Mouse (Mus musculus) G1E (cell line): ENCODE measurements around the gene Rab30. TPM values are rescaled to one million over a fixed set of nuclear protein-coding genes. Genes with fewer than 3 reads are reported as not detected.

Experiments
- ATAC-seq: 2 replicates; pipeline ENCODE4 v1.8.0; 2016; ENCODE audit warnings: mild to moderate bottlenecking; ENCODE audit not compliant: insufficient number of reproducible peaks, poor library complexity, low FRiP score, severe bottlenecking; ENCODE audit errors: extremely low read depth
- DNase-seq: peaks from one replicate; pipeline ENCODE4 v3.0.0; 2012; ENCODE audit warnings: low spot score
- H3K27me3 ChIP-seq: 2 replicates; pipeline ENCODE4 v1.6.1; 2012; ENCODE audit warnings: mild to moderate bottlenecking, low read length, inconsistent platforms; ENCODE audit not compliant: insufficient read depth
- H3K36me3 ChIP-seq: replicated peaks from 2 replicates; pipeline ENCODE3; 2012; ENCODE audit warnings: mild to moderate bottlenecking, inconsistent platforms
- H3K4me1 ChIP-seq: 2 replicates; pipeline ENCODE4 v1.6.1; 2012; ENCODE audit warnings: low read depth, low read length, inconsistent platforms, mixed read lengths; ENCODE audit not compliant: insufficient read depth
- H3K4me3 ChIP-seq: 2 replicates; pipeline ENCODE4 v1.5.1; 2012; ENCODE audit warnings: low read depth, mild to moderate bottlenecking, inconsistent platforms, low read length, moderate library complexity, mixed read lengths
- H3K9me3 ChIP-seq: replicated peaks from 2 replicates; pipeline ENCODE4 v1.6.1; 2012; ENCODE audit warnings: inconsistent platforms
- CTCF ChIP-seq: IDR thresholded peaks from 2 replicates; pipeline ENCODE4 v1.5.1; 2012; ENCODE audit warnings: low read depth, low read length, inconsistent platforms, mixed read lengths
- GATA1 ChIP-seq: IDR thresholded peaks from 2 replicates; pipeline ENCODE4 v1.6.1; 2012; ENCODE audit warnings: borderline replicate concordance, low read length, inconsistent platforms, mixed read lengths
- GATA2 ChIP-seq: IDR thresholded peaks from 2 replicates; pipeline ENCODE4 v1.6.1; 2012; ENCODE audit warnings: low read depth, low read length, inconsistent platforms, borderline replicate concordance
- POLR2AphosphoS5 ChIP-seq: IDR thresholded peaks from 2 replicates; pipeline ENCODE4 v1.6.1; 2012; ENCODE audit warnings: low read depth, low read length, inconsistent platforms; ENCODE audit not compliant: insufficient replicate concordance
- TAL1 ChIP-seq: conservative IDR thresholded peaks from 2 replicates; pipeline ENCODE4 v1.6.1; 2012; ENCODE audit warnings: low read depth, low read length, inconsistent platforms, mixed read lengths
- polyA plus RNA-seq: library from polyadenylated mRNA; stranded (reverse); fragments of >175 nt; gene quantifications from 2 replicates; pipeline ENCODE4 v1.2.3, GENCODE M21; 2012
- total RNA-seq, 2 experiments: library from RNA; stranded (forward) in 1 of 2; stranded (reverse) in 1 of 2; fragments of 200-1000 nt in 1 of 2; fragments of >200 nt in 1 of 2; fragmentation: Nextera tagmentation in 1 of 2; gene quantifications; 2 replicates each; pipeline ENCODE4 v1.2.3; 2014 to 2017

The Rab30 gene
- total and polyA plus RNA-seq, 3 experiments, result 0.08 to 4.4 (median 1.6) TPM

DNA sequence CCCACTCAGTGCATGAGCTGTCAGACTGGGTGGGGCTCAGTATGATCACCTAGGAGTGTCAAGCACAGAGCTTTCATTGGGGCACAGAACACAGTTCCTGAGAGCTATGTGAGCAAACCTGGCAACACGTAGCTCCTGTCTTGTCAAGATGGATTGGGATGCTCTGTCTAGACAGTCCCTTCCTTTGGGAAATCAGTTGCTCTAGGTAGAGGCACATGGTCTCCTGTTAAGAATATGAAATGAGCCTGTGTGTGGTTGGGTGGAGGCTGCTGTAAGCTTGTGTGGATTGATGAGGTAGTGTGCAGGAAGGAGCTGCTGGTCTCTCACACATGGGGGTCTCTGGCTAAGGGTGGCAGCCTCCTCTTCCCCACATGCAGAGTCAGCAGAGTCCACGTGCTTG is 34.3 kb downstream of the Rab30 start:
- ATAC-seq, result no peak

DNA sequence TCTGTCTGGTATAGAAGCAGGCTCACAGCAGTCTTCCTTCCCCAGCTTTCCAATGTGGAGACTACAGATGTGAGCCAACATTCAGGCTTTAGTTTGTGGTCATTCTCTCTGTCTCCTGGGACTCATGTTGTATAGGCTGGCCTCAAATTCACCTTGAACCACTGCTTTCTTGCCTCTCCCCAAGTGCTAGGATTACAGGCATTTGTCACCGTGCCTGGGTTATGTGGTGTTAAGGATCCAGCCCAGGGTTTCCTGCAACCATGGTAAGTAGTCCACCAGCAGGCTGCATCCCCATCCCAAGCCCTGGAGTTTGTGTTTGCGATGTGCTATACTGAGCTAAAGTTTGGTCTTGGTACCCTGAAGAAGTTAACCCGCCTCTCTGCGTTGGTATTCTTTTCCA is 35.2 kb downstream of the Rab30 start:
- Histone ChIP-seq H3K27me3 (no peaks in the 10 kb centered on the region), H3K4me3 (no peak overlapping the region), H3K9me3 (no peaks in the 10 kb centered on the region), H3K4me1 (no peaks in the 10 kb centered on the region), H3K36me3 (no peaks in the 10 kb centered on the region)
- TF ChIP-seq CTCF, result no peak
- TF ChIP-seq GATA1, result no peak
- no peak for TF ChIP-seq GATA2
- TF ChIP-seq POLR2AphosphoS5, result no peak
- no peak for TF ChIP-seq TAL1
- ATAC-seq, result no peak
- no peak for DNase-seq

More for the DNA sequence above, 34.3 kb downstream of the Rab30 start:
- no peak overlapping the region for H3K4me3 ChIP-seq
- no peaks in the 10 kb centered on the region for H3K27me3 ChIP-seq
- H3K36me3 ChIP-seq, result no peaks in the 10 kb centered on the region
- no peak for TF ChIP-seq TAL1
- TF ChIP-seq POLR2AphosphoS5, result no peak
- TF ChIP-seq GATA1, result no peak
- no peak for TF ChIP-seq CTCF
- TF ChIP-seq GATA2, result no peak
- DNase-seq, result no peak
- H3K9me3 ChIP-seq, result no peaks in the 10 kb centered on the region
- H3K4me1 ChIP-seq, result no peaks in the 10 kb centered on the region

DNA sequence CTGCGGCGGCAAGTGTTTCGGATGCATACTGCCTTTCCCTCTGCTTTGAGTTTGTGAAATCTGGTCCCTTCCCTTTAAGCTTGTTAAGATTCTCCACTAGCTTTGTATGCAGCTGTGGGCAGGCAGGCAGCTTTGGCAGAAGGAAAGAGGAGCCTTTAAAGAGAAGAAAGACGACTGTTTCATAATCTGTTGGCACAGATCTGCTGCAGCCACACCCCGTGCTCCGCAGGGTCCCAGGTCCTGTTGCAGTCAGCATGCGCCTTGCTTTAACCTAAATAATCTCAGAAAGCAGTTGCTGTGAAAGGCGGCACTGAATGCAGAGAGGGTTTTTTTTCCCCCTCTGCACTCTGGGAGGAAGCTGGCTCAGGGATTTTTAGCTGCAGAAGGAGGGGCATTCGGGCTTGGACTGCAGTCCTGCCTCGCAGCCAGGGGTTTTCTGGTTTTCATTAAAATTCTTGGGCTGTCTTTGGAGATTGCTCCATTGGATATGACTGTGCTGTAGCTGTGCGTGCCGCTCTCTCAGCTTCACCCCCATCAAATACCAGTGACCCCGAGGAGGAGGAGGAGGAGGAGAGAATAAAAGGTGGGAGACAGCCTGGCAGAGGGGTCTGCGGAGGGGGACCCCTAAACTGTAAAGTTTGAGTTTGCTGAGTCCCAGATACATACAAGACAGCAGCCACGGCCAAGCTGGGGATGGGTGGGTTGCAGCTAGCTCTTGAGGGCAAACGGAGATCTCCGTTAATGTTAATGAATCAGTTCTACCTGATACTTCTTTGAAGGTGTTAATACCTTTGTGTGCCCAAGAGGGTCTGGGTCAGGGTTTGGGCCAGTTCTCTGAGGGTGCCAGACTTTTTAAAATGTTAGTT is 35.9 kb downstream of the Rab30 start:
- Histone ChIP-seq H3K9me3 (no peaks in the 10 kb centered on the region), H3K36me3 (no peaks in the 10 kb centered on the region), H3K4me1 (no peaks in the 10 kb centered on the region), H3K4me3 (no peak overlapping the region), H3K27me3 (no peaks in the 10 kb centered on the region)
- no peak for ATAC-seq
- DNase-seq, result no peak
- TF ChIP-seq GATA1, result no peak
- TF ChIP-seq CTCF, result no peak
- no peak for TF ChIP-seq GATA2
- TF ChIP-seq POLR2AphosphoS5, result no peak
- TF ChIP-seq TAL1, result no peak

DNA sequence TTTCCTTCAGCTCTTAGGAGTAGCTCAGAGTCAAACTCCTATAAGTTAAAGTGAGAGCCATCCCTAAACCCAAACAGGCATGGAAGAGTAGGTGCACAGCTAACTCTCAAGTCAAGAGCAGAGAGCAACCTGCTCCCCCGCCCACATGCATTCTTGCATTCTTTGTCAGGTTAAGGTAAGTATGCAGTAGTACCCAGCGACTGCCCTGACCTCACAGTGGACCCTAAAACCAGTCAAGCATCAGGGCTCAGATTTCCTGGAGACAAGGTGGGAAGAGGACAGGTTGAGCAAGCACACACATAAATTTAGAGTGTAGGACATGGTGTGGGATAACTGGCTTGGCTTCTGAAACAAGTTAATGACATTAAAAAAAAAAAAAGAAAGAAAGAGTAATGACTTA is 37.7 kb downstream of the Rab30 start:
- H3K27me3 ChIP-seq, result no peaks in the 10 kb centered on the region
- no peaks in the 10 kb centered on the region for H3K36me3 ChIP-seq
- no peaks in the 10 kb centered on the region for H3K9me3 ChIP-seq
- no peak for DNase-seq
- H3K4me1 ChIP-seq, result no peaks in the 10 kb centered on the region
- TF ChIP-seq GATA2 (no peak), CTCF (no peak), GATA1 (no peak), POLR2AphosphoS5 (no peak)
- no peak overlapping the region for H3K4me3 ChIP-seq
- ATAC-seq, result no peak

DNA sequence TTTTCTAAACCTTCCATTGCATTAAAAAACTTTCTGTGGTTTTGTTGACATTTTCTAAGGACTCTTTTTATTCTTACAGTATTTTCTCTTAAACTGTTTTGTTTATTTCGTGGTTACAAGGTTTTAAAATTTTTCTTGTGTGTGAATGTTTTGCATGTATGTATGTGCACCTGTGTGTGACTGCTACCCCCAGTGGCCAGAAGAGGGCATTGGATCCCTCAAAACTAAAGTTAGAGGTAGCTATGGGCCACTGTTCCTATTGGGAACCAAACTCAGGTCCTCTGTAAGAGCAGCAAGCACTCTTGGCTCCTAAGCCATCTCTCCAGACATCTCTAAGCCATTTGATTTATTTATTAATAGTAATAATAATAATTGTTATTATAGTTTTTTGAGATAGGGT is 40.0 kb downstream of the Rab30 start:
- DNase-seq, result no peak
- Histone ChIP-seq H3K4me3 (no peak overlapping the region), H3K4me1 (no peaks in the 10 kb centered on the region), H3K9me3 (no peaks in the 10 kb centered on the region), H3K27me3 (no peaks in the 10 kb centered on the region), H3K36me3 (no peaks in the 10 kb centered on the region)
- no peak for ATAC-seq
- TF ChIP-seq GATA1 (no peak), TAL1 (no peak), CTCF (no peak), GATA2 (no peak), POLR2AphosphoS5 (no peak)

DNA sequence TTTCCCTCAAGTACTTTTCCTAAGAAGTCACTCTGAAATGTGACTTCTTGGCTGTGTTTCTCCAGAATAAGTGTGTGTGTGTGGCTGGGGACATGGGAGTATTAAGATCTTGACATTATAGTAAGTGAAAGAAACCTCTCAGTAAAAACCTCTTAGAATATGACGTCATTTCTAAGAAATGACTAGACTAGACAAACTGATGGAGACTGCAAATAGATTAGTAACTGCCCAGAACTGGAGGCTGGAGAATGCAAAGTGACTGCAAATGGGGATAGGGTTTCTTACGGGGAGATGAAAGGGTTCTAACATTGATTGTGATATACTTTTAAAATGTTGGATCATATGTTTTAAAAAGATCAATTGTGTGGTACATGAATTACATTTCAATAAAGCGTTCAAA is 40.5 kb downstream of the Rab30 start:
- H3K4me3 ChIP-seq, result no peak overlapping the region
- H3K36me3 ChIP-seq, result no peaks in the 10 kb centered on the region
- no peaks in the 10 kb centered on the region for H3K4me1 ChIP-seq
- no peaks in the 10 kb centered on the region for H3K9me3 ChIP-seq
- ATAC-seq (no peak), DNase-seq (no peak)
- TF ChIP-seq TAL1 (no peak), GATA1 (no peak), POLR2AphosphoS5 (no peak), GATA2 (no peak), CTCF (no peak)
- no peaks in the 10 kb centered on the region for H3K27me3 ChIP-seq
